Mouse (Mus musculus) lung, postnatal 0 days (tissue): ENCODE measurements around the gene Adora1.

ENCODE experiments used
- CTCF ChIP-seq: IDR thresholded peaks from 2 replicates; pipeline ENCODE4 v1.5.1; 2016; ENCODE audit warnings: antibody characterized with exemption, mild to moderate bottlenecking
- EP300 ChIP-seq: IDR thresholded peaks from 2 replicates; pipeline ENCODE4 v1.6.1; 2016; ENCODE audit warnings: antibody characterized with exemption, mild to moderate bottlenecking, control low read depth

- TF ChIP-seq EP300 (no peak), CTCF (peak; percentile 87)
These were observed 33.3 kb downstream of the Adora1 start for GRCm38 (mm10) chr1:134201751-134202420.
